Mouse (Mus musculus) midbrain, embryonic 11.5 days (tissue): ENCODE data around the gene Arhgef39. TPM values are rescaled to one million over a fixed set of nuclear protein-coding genes. Genes with fewer than 3 reads are reported as not detected.

Experiments used
- ATAC-seq: fragments of 200-750 bp; cut with Nextera tagmentation; 2 replicates; pipeline ENCODE4 v1.8.0; 2017; ENCODE audit warnings: moderate TSS enrichment, moderate library complexity; ENCODE audit not compliant: low FRiP score
- DNase-seq: peaks from one replicate; pipeline ENCODE4 v3.0.0; 2015; ENCODE audit warnings: low spot score; ENCODE audit errors: missing footprints
- H3K27ac ChIP-seq: fragments of 300-500 bp; sonication (generic); 2 replicates; pipeline ENCODE4 v1.5.1; 2014; ENCODE audit warnings: low read depth, low read length
- H3K27me3 ChIP-seq: fragments of 300-500 bp; sonication (generic); 2 replicates; pipeline ENCODE4 v1.6.1; 2014; ENCODE audit warnings: mild to moderate bottlenecking, low read length, moderate library complexity, mixed read lengths; ENCODE audit not compliant: control insufficient read depth, insufficient read depth
- H3K36me3 ChIP-seq: fragments of 300-500 bp; sonication (generic); 2 replicates; pipeline ENCODE4 v1.6.1; 2014; ENCODE audit warnings: mild to moderate bottlenecking, low read length, moderate library complexity, mixed read lengths; ENCODE audit not compliant: control insufficient read depth, insufficient read depth
- H3K4me1 ChIP-seq: fragments of 300-500 bp; sonication (generic); 2 replicates; pipeline ENCODE4 v1.6.1; 2014; ENCODE audit warnings: low read length; ENCODE audit not compliant: control insufficient read depth, insufficient read depth
- H3K4me2 ChIP-seq: fragments of 300-500 bp; sonication (generic); 2 replicates; pipeline ENCODE4 v1.6.1; 2014; ENCODE audit warnings: mild to moderate bottlenecking, moderate library complexity
- H3K4me3 ChIP-seq: fragments of 300-500 bp; sonication (generic); 2 replicates; pipeline ENCODE4 v1.5.1; 2014; ENCODE audit warnings: low read depth, low read length
- H3K9ac ChIP-seq: fragments of 300-500 bp; sonication (generic); 2 replicates; pipeline ENCODE4 v1.6.1; 2014; ENCODE audit warnings: low read length
- H3K9me3 ChIP-seq: fragments of 300-500 bp; sonication (generic); 2 replicates; pipeline ENCODE4 v1.6.1; 2016; ENCODE audit warnings: low read length; ENCODE audit not compliant: control insufficient read depth
- WGBS: fragments of 180-500 bp; shearing (Covaris S2); extraction: QIAGEN DNeasy Blood & Tissue Kit; methylation state at CpG from one replicate; pipeline ENCODE4 v1.1.7; 2014; 5-methylcytosine and 5-hydroxymethylcytosine counted together
- polyA plus RNA-seq: library from polyadenylated mRNA; unstranded; fragments of >200 nt; fragmentation: Nextera tagmentation; extraction: Ambion mirVana; gene quantifications from 2 replicates; pipeline ENCODE4 v1.2.1, GENCODE M21; 2014

Arhgef39 gene
- polyA plus RNA-seq, 1 experiment from 2014 or later, result 40.2 TPM

- ATAC-seq, result no peak
- H3K4me2 ChIP-seq, result no peak overlapping the region
- H3K27ac ChIP-seq, result no peak overlapping the region
- H3K4me3 ChIP-seq, result no peak overlapping the region
- H3K4me1 ChIP-seq, result peaks cover 10% of the 10 kb centered on the region
- 78% methylated on average over 2 of the region's 2 CpGs for WGBS
- no peak overlapping the region for H3K9ac ChIP-seq
- no peaks in the 10 kb centered on the region for H3K9me3 ChIP-seq
- DNase-seq, result no peak
- H3K36me3 ChIP-seq, result no peaks in the 10 kb centered on the region
- H3K27me3 ChIP-seq, result peaks cover 14% of the 10 kb centered on the region
Observed at GRCm38 (mm10) chr4:43503041-43503440, 3.5 kb upstream of the Arhgef39 start.

GRCm38 (mm10) chr4:43498983-43499382 is 512 bp downstream of the Arhgef39 start:
- Histone ChIP-seq H3K36me3 (no peaks in the 10 kb centered on the region), H3K4me2 (peak overlapping the region; percentile 75), H3K4me3 (peak overlapping the region; percentile 57), H3K9me3 (no peaks in the 10 kb centered on the region), H3K27ac (no peak overlapping the region), H3K27me3 (no peaks in the 10 kb centered on the region), H3K4me1 (peaks cover 30% of the 10 kb centered on the region), H3K9ac (peak overlapping the region; percentile 70)
- WGBS, result 16% methylated on average over 8 of the region's 8 CpGs
- DNase-seq (peak; percentile 90), ATAC-seq (peak; percentile 45; the same call in 1 of the 2 replicates)

- Histone ChIP-seq H3K27me3 (no peaks in the 10 kb centered on the region), H3K36me3 (no peaks in the 10 kb centered on the region)
Observed at GRCm38 (mm10) chr4:43497946-43498345, 1.5 kb downstream of the Arhgef39 start.

GRCm38 (mm10) chr4:43497405-43497804 is 2.1 kb downstream of the Arhgef39 start:
- Histone ChIP-seq H3K4me3 (no peak overlapping the region), H3K27me3 (no peaks in the 10 kb centered on the region), H3K4me1 (peaks cover 30% of the 10 kb centered on the region), H3K36me3 (no peaks in the 10 kb centered on the region), H3K9me3 (no peaks in the 10 kb centered on the region), H3K27ac (no peak overlapping the region), H3K4me2 (peak overlapping the region; percentile 75; the same call in 1 of the 2 replicates), H3K9ac (no peak overlapping the region)
- ATAC-seq (no peak), DNase-seq (no peak)
- WGBS, result 94% methylated on average over 8 of the region's 8 CpGs

More at GRCm38 (mm10) chr4:43497946-43498345, 1.5 kb downstream of the Arhgef39 start:
- Histone ChIP-seq H3K9ac (peak overlapping the region; percentile 7; the same call in 1 of the 2 replicates), H3K27ac (no peak overlapping the region), H3K4me1 (peaks cover 30% of the 10 kb centered on the region), H3K4me3 (peak overlapping the region; percentile 57; the same call in 1 of the 2 replicates), H3K9me3 (no peaks in the 10 kb centered on the region), H3K4me2 (peak overlapping the region; percentile 75)
- DNase-seq, result no peak
- ATAC-seq, result no peak
- 81% methylated on average over 4 of the region's 4 CpGs for WGBS

- ATAC-seq (no peak), DNase-seq (peak; percentile 83)
- Histone ChIP-seq H3K9ac (no peak overlapping the region), H3K9me3 (no peaks in the 10 kb centered on the region), H3K4me2 (0 out of 2 replicates have a peak overlapping the region, but pooled peaks have one; percentile 16), H3K27ac (no peak overlapping the region), H3K27me3 (no peaks in the 10 kb centered on the region), H3K4me1 (peaks cover 30% of the 10 kb centered on the region), H3K36me3 (no peaks in the 10 kb centered on the region), H3K4me3 (no peak overlapping the region)
- WGBS, result 46% methylated on average over 6 of the region's 6 CpGs
Observed at GRCm38 (mm10) chr4:43496587-43496986, 2.9 kb downstream of the Arhgef39 start.

- H3K27me3 ChIP-seq, result no peaks in the 10 kb centered on the region
- DNase-seq (no peak), ATAC-seq (no peak)
- peak overlapping the region; percentile 70 for H3K4me2 ChIP-seq
- WGBS, result 5% methylated on average over 9 of the region's 9 CpGs
- peaks cover 28% of the 10 kb centered on the region for H3K4me1 ChIP-seq
- H3K9ac ChIP-seq, result peak overlapping the region; percentile 76
- H3K27ac ChIP-seq, result peak overlapping the region; percentile 68; the same call in 1 of the 2 replicates
- H3K4me3 ChIP-seq, result peak overlapping the region; percentile 75
- H3K9me3 ChIP-seq, result no peaks in the 10 kb centered on the region
- no peaks in the 10 kb centered on the region for H3K36me3 ChIP-seq
Observed at GRCm38 (mm10) chr4:43493846-43494240, 5.7 kb downstream of the Arhgef39 start.

- DNase-seq (peak; percentile 100), ATAC-seq (peak; percentile 89)
- Histone ChIP-seq H3K4me1 (peaks cover 23% of the 10 kb centered on the region), H3K9ac (peak overlapping the region; percentile 76), H3K4me2 (peak overlapping the region; percentile 70), H3K27me3 (no peaks in the 10 kb centered on the region), H3K27ac (peak overlapping the region; percentile 68), H3K36me3 (no peaks in the 10 kb centered on the region), H3K9me3 (no peaks in the 10 kb centered on the region), H3K4me3 (peak overlapping the region; percentile 75)
- WGBS, result under 1% methylated on average over 47 of the region's 47 CpGs
Observed at GRCm38 (mm10) chr4:43493186-43493845, 6.2 kb downstream of the Arhgef39 start.

GRCm38 (mm10) chr4:43492821-43493185 is 6.7 kb downstream of the Arhgef39 start, which contains the start of gene Ccdc107:
Gene Ccdc107 (plus strand): TSS chr4:43492900.
- peak; percentile 98 for ATAC-seq
- peak within 1 kb of the TSS; percentile 76 for H3K9ac ChIP-seq
- no peaks in the 10 kb centered on the region for H3K9me3 ChIP-seq
- no peaks in the 10 kb centered on the region for H3K36me3 ChIP-seq
- H3K27ac ChIP-seq, result peak within 1 kb of the TSS; percentile 68
- WGBS, result under 1% methylated on average over 25 of the region's 25 CpGs
- peak within 1 kb of the TSS; percentile 75 for H3K4me3 ChIP-seq
- peak within 1 kb of the TSS; percentile 70 for H3K4me2 ChIP-seq
- peaks cover 18% of the 10 kb centered on the region for H3K4me1 ChIP-seq
- DNase-seq, result peak; percentile 97
- H3K27me3 ChIP-seq, result no peaks in the 10 kb centered on the region

- Histone ChIP-seq H3K27me3 (no peaks in the 10 kb centered on the region), H3K4me2 (no peak overlapping the region), H3K9ac (no peak overlapping the region), H3K27ac (no peak overlapping the region), H3K4me1 (peaks cover 15% of the 10 kb centered on the region), H3K4me3 (no peak overlapping the region), H3K9me3 (no peaks in the 10 kb centered on the region), H3K36me3 (no peaks in the 10 kb centered on the region)
- DNase-seq (peak; percentile 84), ATAC-seq (no peak)
- 48% methylated on average over 12 of the region's 12 CpGs for WGBS
Observed at GRCm38 (mm10) chr4:43492101-43492820, 7.2 kb downstream of the Arhgef39 start.
